Mouse (Mus musculus): ENCODE results near the gene Gjb6.

The Gjb6 gene

GRCm38 (mm10) chr14:57082863-57083262 is 50.5 kb downstream of the Gjb6 start:
- no peak for DNase-seq

- DNase-seq: no peak
Measured at GRCm38 (mm10) chr14:57075537-57075936, 57.9 kb downstream of the Gjb6 start.

Measured in cerebellum, adult 11-12 months (tissue).